8 mouse cellular contexts compared by ENCODE assay signal in the genomic region with DNA sequence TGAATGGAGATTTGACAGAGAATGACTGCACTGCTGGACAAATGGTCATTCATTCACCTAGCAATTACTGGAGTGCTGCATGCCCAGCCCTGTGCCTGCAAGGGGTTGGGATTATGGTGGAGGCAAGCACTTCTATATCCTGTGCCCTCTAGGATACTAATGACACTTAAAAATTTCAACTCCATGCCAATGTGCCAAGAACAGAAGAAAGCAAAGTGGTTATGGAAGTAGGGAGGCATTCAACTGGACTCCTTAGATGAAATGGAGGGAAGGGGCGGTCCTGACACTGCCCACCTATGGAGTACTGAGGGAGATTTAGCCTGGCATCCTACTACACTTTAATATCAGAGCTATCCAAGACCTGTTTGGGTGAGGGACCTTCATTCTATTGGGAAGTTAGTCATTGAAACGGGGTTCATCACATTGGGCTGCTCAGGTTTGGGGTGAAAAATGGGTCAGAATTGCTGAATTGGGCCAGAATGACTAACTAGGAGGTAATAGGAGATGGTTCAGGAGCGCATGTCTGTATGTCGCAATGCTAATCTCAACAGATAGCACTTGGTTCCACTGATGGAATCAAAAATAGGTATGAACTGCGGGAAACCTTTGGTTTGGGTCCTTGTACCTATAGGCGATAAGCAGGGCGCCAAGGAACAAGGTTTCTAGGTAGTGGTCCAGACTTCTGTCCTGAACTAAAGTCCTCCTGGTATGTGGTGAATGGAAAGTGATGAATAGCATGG. TPM values are rescaled to one million over a fixed set of nuclear protein-coding genes. Genes with fewer than 3 reads are reported as not detected.
DNase-seq lines count a peak whose midpoint lies in the region; ATAC-seq and TF ChIP-seq lines count a peak whose summit lies in the region.

No protein-coding gene starts in this region.

- peak overlapping the region; percentile 70 for H3K9ac ChIP-seq in CH12.LX (ENCODE audit: insufficient read depth, low read depth)
- H3K9ac ChIP-seq in forebrain, postnatal 0 days = peak overlapping the region; percentile 88
- H3K9ac ChIP-seq in lung, embryonic 16.5 days (ENCODE audit: low read length) = peak overlapping the region; percentile 70

- no peaks in the 10 kb centered on the region for H3K9me3 ChIP-seq in erythroblast, embryonic 14.5 days (ENCODE audit: control insufficient read depth, low read length)
- no peaks in the 10 kb centered on the region for H3K9me3 ChIP-seq in CH12.LX (replicated peaks; ENCODE audit: low read length)
- H3K9me3 ChIP-seq in forebrain, postnatal 0 days (ENCODE audit: low read length) = no peaks in the 10 kb centered on the region
- no peaks in the 10 kb centered on the region for H3K9me3 ChIP-seq in lung, embryonic 16.5 days (ENCODE audit: control insufficient read depth, low read length)

- no peak for TF ChIP-seq RAD21 in CH12.LX (IDR thresholded peaks at IDR 0.05; ENCODE audit: low read depth, low read length)

- peak overlapping the region; percentile 69 for H3K4me2 ChIP-seq in CH12.LX (ENCODE audit: insufficient read depth, low read depth, poor library complexity, severe bottlenecking)
- peak overlapping the region; percentile 77 for H3K4me2 ChIP-seq in forebrain, postnatal 0 days (ENCODE audit: low read depth)
- peak overlapping the region; percentile 61 for H3K4me2 ChIP-seq in lung, embryonic 16.5 days (ENCODE audit: low read depth, low read length)

- TF ChIP-seq CTCF in CH12.LX (conservative IDR thresholded peaks at IDR 0.05 in 1 of 2, IDR thresholded peaks at IDR 0.05 in 1 of 2; ENCODE audit: low read depth in 2 of 2, low read length in 2 of 2) = no peak
- no peak for TF ChIP-seq CTCF in forebrain, postnatal 0 days (IDR thresholded peaks at IDR 0.05; ENCODE audit: low read depth)

- intact Hi-C loops in left cerebral cortex, postnatal 4 days (cut with DNase I) = no loop called here

- peaks cover 19% of the 10 kb centered on the region for H3K36me3 ChIP-seq in erythroblast, embryonic 14.5 days (ENCODE audit: control insufficient read depth)
- peaks cover 0 to 19% of the 10 kb centered on the region in 2 experiments for H3K36me3 ChIP-seq in CH12.LX (replicated peaks in 1 of 2; ENCODE audit: control insufficient read depth in 1 of 2, insufficient read depth in 1 of 2, low read length in 1 of 2)
- no peaks in the 10 kb centered on the region for H3K36me3 ChIP-seq in forebrain, postnatal 0 days (ENCODE audit: insufficient read depth)
- peaks cover 5% of the 10 kb centered on the region for H3K36me3 ChIP-seq in lung, embryonic 16.5 days (ENCODE audit: control insufficient read depth, insufficient read depth, low read length)

- no peak for ATAC-seq in erythroblast, adult 5-6 weeks (replicated peaks; ENCODE audit: low FRiP score, poor library complexity, severe bottlenecking)
- no peak for ATAC-seq in forebrain, postnatal 0 days
- ATAC-seq in lung, embryonic 16.5 days (ENCODE audit: low read depth) = no peak

- H3K27ac ChIP-seq in CH12.LX (ENCODE audit: insufficient read depth, low read depth) = no peak overlapping the region
- peak overlapping the region; percentile 85 for H3K27ac ChIP-seq in forebrain, postnatal 0 days (ENCODE audit: low read depth, low read length)
- H3K27ac ChIP-seq in lung, embryonic 16.5 days (ENCODE audit: low read length) = peak overlapping the region; percentile 62

- in situ Hi-C loops in CH12.LX (cut with MboI; ENCODE audit: low pct_ligation_motif_present, low pct_unique_long_range_greater_than_20kb, low sequenced_read_pairs) = no loop called here

- no peak for TF ChIP-seq EP300 in CH12.LX (IDR thresholded peaks at IDR 0.05; ENCODE audit: low read length)

- 72% methylated on average over 7 of the region's 7 CpGs for WGBS in forebrain, postnatal 0 days
- WGBS in lung, embryonic 16.5 days = 65% methylated on average over 7 of the region's 7 CpGs

- no peak for TF ChIP-seq POLR2A in CH12.LX (IDR thresholded peaks at IDR 0.05; ENCODE audit: low read depth, low read length)

- peaks cover 35% of the 10 kb centered on the region for H3K4me1 ChIP-seq in erythroblast, embryonic 14.5 days (ENCODE audit: control insufficient read depth)
- peaks cover 2 to 24% of the 10 kb centered on the region in 2 experiments; a peak in 3 of 4 replicates for H3K4me1 ChIP-seq in CH12.LX (ENCODE audit: control insufficient read depth in 1 of 2, insufficient read depth in 2 of 2)
- peaks cover 7% of the 10 kb centered on the region; the same call in 1 of the 2 replicates for H3K4me1 ChIP-seq in forebrain, postnatal 0 days (ENCODE audit: insufficient read depth)
- H3K4me1 ChIP-seq in lung, embryonic 16.5 days (replicated peaks; ENCODE audit: control insufficient read depth, insufficient read depth, low read length) = peaks cover 18% of the 10 kb centered on the region

- dilution Hi-C loops in CH12.LX (cut with MboI; ENCODE audit: extremely low pct_ligation_motif_present, extremely low pct_unique_long_range_greater_than_20kb, low sequenced_read_pairs) = no loop called here

- peak overlapping the region; percentile 88 for H3K4me3 ChIP-seq in erythroblast, embryonic 14.5 days (replicated peaks)
- peak overlapping the region; percentile 56 to 78 (median 72) for H3K4me3 ChIP-seq in CH12.LX (replicated peaks in 1 of 3; ENCODE audit: low read depth in 2 of 3, low read length in 2 of 3, poor library complexity in 1 of 3)
- H3K4me3 ChIP-seq in forebrain, postnatal 0 days (ENCODE audit: low read depth, low read length) = peak overlapping the region; percentile 93
- H3K4me3 ChIP-seq in lung, embryonic 16.5 days (ENCODE audit: low read length) = peak overlapping the region; percentile 90

- DNase-seq in CH12.LX (ENCODE audit: extremely low read depth) = peak; percentile 11
- DNase-seq in forebrain, postnatal 0 days = no peak
- no peak for DNase-seq in frontal cortex, postnatal 25 days (ENCODE audit: low spot score in 2 of 2)
- no peak for DNase-seq in adrenal gland, adult 2 months
- no peak for DNase-seq in left cerebral cortex, postnatal 4 days

- H3K27me3 ChIP-seq in erythroblast, embryonic 14.5 days (ENCODE audit: control insufficient read depth) = no peaks in the 10 kb centered on the region
- H3K27me3 ChIP-seq in CH12.LX (replicated peaks) = no peaks in the 10 kb centered on the region
- H3K27me3 ChIP-seq in forebrain, postnatal 0 days (ENCODE audit: insufficient read depth, low read length) = no peaks in the 10 kb centered on the region
- no peaks in the 10 kb centered on the region for H3K27me3 ChIP-seq in lung, embryonic 16.5 days (ENCODE audit: control insufficient read depth, insufficient read depth, low read depth, low read length)

- peaks cover 26% of the 10 kb centered on the region for H3K79me2 ChIP-seq in CH12.LX (replicated peaks; ENCODE audit: control insufficient read depth, extremely low read depth, insufficient read depth, poor library complexity, severe bottlenecking)

TF ChIP-seq in CH12.LX, 34 proteins besides CTCF, POLR2A, EP300 and RAD21 (continues in another document):
- TF ChIP-seq MEF2A (IDR thresholded peaks at IDR 0.05; ENCODE audit: borderline replicate concordance, low read depth, low read length) (no peak), ZNF384 (IDR thresholded peaks at IDR 0.05; ENCODE audit: low read depth, low read length) (no peak), USF1 (IDR thresholded peaks at IDR 0.05; ENCODE audit: low read depth, low read length) (no peak), JUN (IDR thresholded peaks at IDR 0.05; ENCODE audit: insufficient read depth, low read depth, low read length) (no peak), ZKSCAN1 (IDR thresholded peaks at IDR 0.05; ENCODE audit: borderline replicate concordance, low read depth, low read length) (no peak), UBTF (IDR thresholded peaks at IDR 0.05; ENCODE audit: low read depth, low read length) (no peak), IRF4 (IDR thresholded peaks at IDR 0.05; ENCODE audit: low read depth, low read length) (no peak), ZC3H11A (IDR thresholded peaks at IDR 0.05; ENCODE audit: low read depth, low read length) (no peak), ELF1 (IDR thresholded peaks at IDR 0.05; ENCODE audit: low read depth, low read length) (no peak), KAT2A (IDR thresholded peaks at IDR 0.05; ENCODE audit: insufficient replicate concordance, low read length) (no peak), NRF1 (IDR thresholded peaks at IDR 0.05; ENCODE audit: low read depth, low read length) (no peak), RCOR1 (conservative IDR thresholded peaks at IDR 0.05; ENCODE audit: low read depth, low read length) (no peak), MXI1 (IDR thresholded peaks at IDR 0.05; ENCODE audit: low read depth, low read length) (no peak), USF2 (conservative IDR thresholded peaks at IDR 0.05; ENCODE audit: low read depth, low read length) (no peak), JUND (conservative IDR thresholded peaks at IDR 0.05; ENCODE audit: low read depth, low read length) (no peak)

RNA-seq across cellular contexts. Expression of a gene that starts 1.0 kb away (rescaled TPM):
- polyA plus RNA-seq in erythroblast, embryonic 14.5 days (2012) = 1.8 and 1.9 TPM in 2 replicates
- 18.0 and 18.1 TPM in 2 replicates for total RNA-seq in erythroblast, adult 5-6 weeks (2015; ENCODE audit: low replicate concordance)
- total RNA-seq in erythroblast, adult 5-6 weeks (2017; ENCODE audit: low replicate concordance) = 12.5 and 16.9 TPM in 2 replicates
- total RNA-seq in CH12.LX (2012; rRNA removed) (7.2 and 8.5 TPM in 2 replicates), CH12.LX (2014; rRNA removed) (3.6 and 3.8 TPM in 2 replicates)
- polyA plus RNA-seq in CH12.LX (2012; ENCODE audit: insufficient read length, low read depth) = 18.3 and 19.0 TPM in 2 replicates
- total RNA-seq in forebrain, postnatal 0 days (2014; rRNA removed) = 39.9 and 44.5 TPM in 2 replicates
- 6.0 and 9.8 TPM in 2 replicates for polyA plus RNA-seq in forebrain, postnatal 0 days (2015; fragmentation: Nextera tagmentation; extraction: Ambion mirVana)
- polyA plus RNA-seq in lung, embryonic 16.5 days (2015; fragmentation: Nextera tagmentation; extraction: Ambion mirVana) = 10.3 and 12.7 TPM in 2 replicates
- total RNA-seq in adrenal gland, adult 2 months (2021) = 10 to 100 TPM; 24.5 to 36.6 TPM
- 21.8 and 50.3 TPM in 2 replicates for polyA plus RNA-seq in adrenal gland, adult 2 months (2012; rRNA removed)
- total RNA-seq in left cerebral cortex, postnatal 4 days (2021) = 10 to 100 TPM; 62.9 to 63.4 TPM

RNA-seq across cellular contexts. Expression of a gene that starts 32.6 kb away (rescaled TPM):
- 3.5 and 4.1 TPM in 2 replicates for polyA plus RNA-seq in erythroblast, embryonic 14.5 days (2012)
- 32.8 and 33.4 TPM in 2 replicates for total RNA-seq in erythroblast, adult 5-6 weeks (2015; ENCODE audit: low replicate concordance)
- total RNA-seq in erythroblast, adult 5-6 weeks (2017; ENCODE audit: low replicate concordance) = 38.6 and 38.8 TPM in 2 replicates
- total RNA-seq in CH12.LX (2012; rRNA removed) = 60.3 and 77.1 TPM in 2 replicates
- total RNA-seq in CH12.LX (2014; rRNA removed) = 117 and 119 TPM in 2 replicates
- 108 and 112 TPM in 2 replicates for polyA plus RNA-seq in CH12.LX (2012; ENCODE audit: insufficient read length, low read depth)
- total RNA-seq in forebrain, postnatal 0 days (2014; rRNA removed) = 116 and 122 TPM in 2 replicates
- 122 and 129 TPM in 2 replicates for polyA plus RNA-seq in forebrain, postnatal 0 days (2015; fragmentation: Nextera tagmentation; extraction: Ambion mirVana)
- polyA plus RNA-seq in lung, embryonic 16.5 days (2015; fragmentation: Nextera tagmentation; extraction: Ambion mirVana) = 147 and 158 TPM in 2 replicates
- 100 to 1,000 TPM in 1 of 2 experiments, 10 to 100 TPM in 1; 88.6 to 107 TPM for total RNA-seq in adrenal gland, adult 2 months (2021)
- polyA plus RNA-seq in adrenal gland, adult 2 months (2012; rRNA removed) = 25.7 and 29.2 TPM in 2 replicates
- total RNA-seq in left cerebral cortex, postnatal 4 days (2021) = 100 to 1,000 TPM; 102 to 103 TPM
